Mouse (Mus musculus): ENCODE results near the gene Anks6. TPM values are rescaled to one million over a fixed set of nuclear protein-coding genes. Genes with fewer than 3 reads are reported as not detected.

Anks6 gene
- polyA plus RNA-seq, 1 experiment: 0.71 TPM

DNA sequence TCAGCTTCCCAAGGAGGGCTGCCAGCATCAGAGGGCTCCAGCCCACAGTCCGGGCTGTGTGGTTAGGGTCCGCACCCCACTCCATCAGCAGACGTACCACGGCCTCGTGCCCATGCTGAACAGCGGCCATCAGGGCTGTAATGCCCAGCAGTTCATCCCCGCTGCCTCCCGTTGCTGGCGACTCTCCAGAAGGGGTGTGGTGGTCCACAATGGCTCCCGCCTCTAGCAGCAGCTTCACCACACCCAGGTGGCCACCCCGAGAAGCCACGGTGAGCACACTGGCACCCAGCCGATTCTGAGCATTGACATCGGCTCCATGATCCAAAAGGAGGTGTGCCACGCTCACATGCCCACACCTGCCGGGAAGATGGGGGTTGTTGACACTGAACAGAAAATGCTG lies 8.0 kb downstream of the Anks6 start:
- Histone ChIP-seq H3K4me3 (no peak overlapping the region), H3ac (ENCODE audit: control insufficient read depth, insufficient read length) (no peak overlapping the region), H3K79me2 (ENCODE audit: control insufficient read depth, insufficient read depth) (no peaks in the 10 kb centered on the region), H3K4me2 (ENCODE audit: low read depth) (no peak overlapping the region), H3K36me3 (ENCODE audit: control insufficient read depth, insufficient read depth) (no peaks in the 10 kb centered on the region), H3K27me3 (ENCODE audit: control insufficient read depth, insufficient read depth, insufficient read length) (no peaks in the 10 kb centered on the region)
- no peak for TF ChIP-seq TCF3 (IDR thresholded peaks at IDR 0.05; ENCODE audit: insufficient read length, low read depth)
- TF ChIP-seq MYOD1 (IDR thresholded peaks at IDR 0.05; ENCODE audit: control insufficient read depth in 1 of 3, insufficient read length in 2 of 3, low read depth in 2 of 3): no peak
- no peak for TF ChIP-seq CEBPB (IDR thresholded peaks at IDR 0.05; ENCODE audit: insufficient read depth, poor library complexity, severe bottlenecking)
- no peak for TF ChIP-seq REST (IDR thresholded peaks at IDR 0.05; ENCODE audit: insufficient read depth, insufficient read length)
- no peak for TF ChIP-seq POLR2A (IDR thresholded peaks at IDR 0.05; ENCODE audit: insufficient read length, low read depth)
- TF ChIP-seq USF1 (IDR thresholded peaks at IDR 0.05; ENCODE audit: low read depth): no peak
- no peak for TF ChIP-seq MAX (IDR thresholded peaks at IDR 0.05; ENCODE audit: low read depth)
- TF ChIP-seq SRF (IDR thresholded peaks at IDR 0.05; ENCODE audit: control insufficient read depth, insufficient read length, low read depth): no peak
- no peak for TF ChIP-seq POLR2AphosphoS2 (IDR thresholded peaks at IDR 0.05; ENCODE audit: insufficient read length, low read depth)
- TF ChIP-seq MYOG (IDR thresholded peaks at IDR 0.05; ENCODE audit: control insufficient read depth in 1 of 3, insufficient read depth in 1 of 3, insufficient read length in 2 of 3, low read depth in 2 of 3): no peak
- no peak for TF ChIP-seq TCF12 (IDR thresholded peaks at IDR 0.05; ENCODE audit: insufficient read depth, poor library complexity, severe bottlenecking)
- no peak for TF ChIP-seq E2F4 (IDR thresholded peaks at IDR 0.05; ENCODE audit: insufficient read depth)

GRCm38 (mm10) chr4:47047765-47048164 lies 9.5 kb downstream of the Anks6 start:
- Histone ChIP-seq H3K4me3 (no peak overlapping the region), H3K27me3 (ENCODE audit: control insufficient read depth, insufficient read depth, insufficient read length) (no peaks in the 10 kb centered on the region), H3K4me2 (ENCODE audit: low read depth) (no peak overlapping the region), H3ac (ENCODE audit: control insufficient read depth, insufficient read length) (no peak overlapping the region), H3K79me2 (ENCODE audit: control insufficient read depth, insufficient read depth) (no peaks in the 10 kb centered on the region), H3K36me3 (ENCODE audit: control insufficient read depth, insufficient read depth) (no peaks in the 10 kb centered on the region)
- TF ChIP-seq POLR2A (IDR thresholded peaks at IDR 0.05; ENCODE audit: insufficient read length, low read depth): no peak
- TF ChIP-seq MYOD1 (IDR thresholded peaks at IDR 0.05; ENCODE audit: control insufficient read depth in 1 of 3, insufficient read length in 2 of 3, low read depth in 2 of 3): no peak

DNA sequence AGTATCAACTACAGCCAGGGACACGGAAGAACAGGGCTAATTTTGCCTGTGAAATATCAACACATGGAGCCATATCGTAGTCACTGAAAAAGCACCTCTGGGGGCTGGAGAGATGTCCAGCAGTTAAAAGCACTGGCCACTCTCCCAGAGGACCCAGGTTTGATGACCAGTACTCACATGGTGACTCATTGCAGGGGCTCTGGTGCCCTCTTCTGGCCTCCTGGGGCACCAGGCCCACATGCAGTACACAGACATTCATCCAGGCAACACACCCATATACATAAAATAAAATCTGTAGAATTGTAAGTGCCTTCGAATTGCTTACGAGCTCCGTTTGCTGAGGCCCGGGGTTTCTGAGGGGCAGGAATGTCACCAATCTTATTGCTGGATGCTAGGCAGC lies 10.3 kb downstream of the Anks6 start:
- Histone ChIP-seq H3ac (ENCODE audit: control insufficient read depth, insufficient read length) (no peak overlapping the region), H3K4me3 (no peak overlapping the region), H3K36me3 (ENCODE audit: control insufficient read depth, insufficient read depth) (no peaks in the 10 kb centered on the region), H3K4me2 (ENCODE audit: low read depth) (no peak overlapping the region), H3K79me2 (ENCODE audit: control insufficient read depth, insufficient read depth) (no peaks in the 10 kb centered on the region), H3K27me3 (ENCODE audit: control insufficient read depth, insufficient read depth, insufficient read length) (no peaks in the 10 kb centered on the region)
- no peak for TF ChIP-seq POLR2A (IDR thresholded peaks at IDR 0.05; ENCODE audit: insufficient read length, low read depth)

- TF ChIP-seq CEBPB (IDR thresholded peaks at IDR 0.05; ENCODE audit: insufficient read depth, poor library complexity, severe bottlenecking): no peak
- no peak for TF ChIP-seq MYOD1 (IDR thresholded peaks at IDR 0.05; ENCODE audit: control insufficient read depth in 1 of 3, insufficient read length in 2 of 3, low read depth in 2 of 3)
- TF ChIP-seq MAX (IDR thresholded peaks at IDR 0.05; ENCODE audit: low read depth): no peak
- TF ChIP-seq POLR2A (IDR thresholded peaks at IDR 0.05; ENCODE audit: insufficient read length, low read depth): no peak
- TF ChIP-seq POLR2AphosphoS2 (IDR thresholded peaks at IDR 0.05; ENCODE audit: insufficient read length, low read depth): no peak
- TF ChIP-seq USF1 (IDR thresholded peaks at IDR 0.05; ENCODE audit: low read depth): no peak
- TF ChIP-seq E2F4 (IDR thresholded peaks at IDR 0.05; ENCODE audit: insufficient read depth): no peak
- TF ChIP-seq MYOG (IDR thresholded peaks at IDR 0.05; ENCODE audit: control insufficient read depth in 1 of 3, insufficient read depth in 1 of 3, insufficient read length in 2 of 3, low read depth in 2 of 3): no peak
- TF ChIP-seq SRF (IDR thresholded peaks at IDR 0.05; ENCODE audit: control insufficient read depth, insufficient read length, low read depth): no peak
- TF ChIP-seq TCF12 (IDR thresholded peaks at IDR 0.05; ENCODE audit: insufficient read depth, poor library complexity, severe bottlenecking): no peak
- no peak for TF ChIP-seq TCF3 (IDR thresholded peaks at IDR 0.05; ENCODE audit: insufficient read length, low read depth)
- TF ChIP-seq REST (IDR thresholded peaks at IDR 0.05; ENCODE audit: insufficient read depth, insufficient read length): no peak
- Histone ChIP-seq H3K4me3 (no peak overlapping the region), H3ac (ENCODE audit: control insufficient read depth, insufficient read length) (no peak overlapping the region), H3K4me2 (ENCODE audit: low read depth) (no peak overlapping the region), H3K27me3 (ENCODE audit: control insufficient read depth, insufficient read depth, insufficient read length) (no peaks in the 10 kb centered on the region), H3K79me2 (ENCODE audit: control insufficient read depth, insufficient read depth) (no peaks in the 10 kb centered on the region), H3K36me3 (ENCODE audit: control insufficient read depth, insufficient read depth) (no peaks in the 10 kb centered on the region)
Measured at GRCm38 (mm10) chr4:47043866-47044265, 13.4 kb downstream of the Anks6 start.

GRCm38 (mm10) chr4:47039586-47039985 lies 17.6 kb downstream of the Anks6 start:
- Histone ChIP-seq H3K27me3 (ENCODE audit: control insufficient read depth, insufficient read depth, insufficient read length) (no peaks in the 10 kb centered on the region), H3K79me2 (ENCODE audit: control insufficient read depth, insufficient read depth) (no peaks in the 10 kb centered on the region), H3K4me3 (no peak overlapping the region), H3K4me2 (ENCODE audit: low read depth) (no peak overlapping the region), H3ac (ENCODE audit: control insufficient read depth, insufficient read length) (no peak overlapping the region), H3K36me3 (ENCODE audit: control insufficient read depth, insufficient read depth) (no peaks in the 10 kb centered on the region)
- TF ChIP-seq REST (IDR thresholded peaks at IDR 0.05; ENCODE audit: insufficient read depth, insufficient read length): no peak
- no peak for TF ChIP-seq TCF3 (IDR thresholded peaks at IDR 0.05; ENCODE audit: insufficient read length, low read depth)
- no peak for TF ChIP-seq POLR2AphosphoS2 (IDR thresholded peaks at IDR 0.05; ENCODE audit: insufficient read length, low read depth)
- no peak for TF ChIP-seq MYOG (IDR thresholded peaks at IDR 0.05; ENCODE audit: control insufficient read depth in 1 of 3, insufficient read depth in 1 of 3, insufficient read length in 2 of 3, low read depth in 2 of 3)
- TF ChIP-seq E2F4 (IDR thresholded peaks at IDR 0.05; ENCODE audit: insufficient read depth): no peak
- no peak for TF ChIP-seq SRF (IDR thresholded peaks at IDR 0.05; ENCODE audit: control insufficient read depth, insufficient read length, low read depth)
- TF ChIP-seq TCF12 (IDR thresholded peaks at IDR 0.05; ENCODE audit: insufficient read depth, poor library complexity, severe bottlenecking): no peak
- no peak for TF ChIP-seq POLR2A (IDR thresholded peaks at IDR 0.05; ENCODE audit: insufficient read length, low read depth)
- TF ChIP-seq USF1 (IDR thresholded peaks at IDR 0.05; ENCODE audit: low read depth): no peak
- no peak for TF ChIP-seq CEBPB (IDR thresholded peaks at IDR 0.05; ENCODE audit: insufficient read depth, poor library complexity, severe bottlenecking)
- no peak for TF ChIP-seq MAX (IDR thresholded peaks at IDR 0.05; ENCODE audit: low read depth)
- TF ChIP-seq MYOD1 (IDR thresholded peaks at IDR 0.05; ENCODE audit: control insufficient read depth in 1 of 3, insufficient read length in 2 of 3, low read depth in 2 of 3): no peak

Data from myocyte (in vitro differentiated cells).